Mouse (Mus musculus) liver, embryonic 14.5 days (tissue): ENCODE data around the gene Cass4. TPM values are rescaled to one million over a fixed set of nuclear protein-coding genes. Genes with fewer than 3 reads are reported as not detected.

Source experiments
- ATAC-seq: fragments of 200-750 bp; cut with Nextera tagmentation; 2 replicates; pipeline ENCODE4 v1.8.0; 2017; ENCODE audit warnings: moderate number of reproducible peaks, mild to moderate bottlenecking, moderate library complexity; ENCODE audit not compliant: insufficient read depth
- DNase-seq, 3 experiments: peaks; one replicate each; pipeline ENCODE4 v3.0.0-alpha.2; 2012 to 2013; ENCODE audit warnings: low read depth in 3 of 3, low spot score in 3 of 3
- H3K27ac ChIP-seq: fragments of 300-500 bp; sonication (generic); 2 replicates; pipeline ENCODE4 v1.5.1; 2014; ENCODE audit warnings: moderate library complexity, mild to moderate bottlenecking, control low read depth, inconsistent platforms
- H3K27me3 ChIP-seq: fragments of 300-500 bp; sonication (generic); 2 replicates; pipeline ENCODE4 v1.6.1; 2014; ENCODE audit warnings: mild to moderate bottlenecking, low read length, moderate library complexity; ENCODE audit not compliant: control insufficient read depth, insufficient read depth
- H3K36me3 ChIP-seq: fragments of 300-500 bp; sonication (generic); replicated peaks from 2 replicates; pipeline ENCODE4 v1.6.1; 2014; ENCODE audit warnings: low read depth; ENCODE audit not compliant: control insufficient read depth, insufficient read depth
- H3K4me1 ChIP-seq, 2 experiments: fragments of 200-500 bp in 1 of 2; fragments of 300-500 bp in 1 of 2; sonication (generic) in 1 of 2; replicated peaks; 2 replicates each; pipeline ENCODE4 v1.6.1; 2012 to 2014; ENCODE audit warnings: antibody characterized with exemption in 1 of 2, inconsistent platforms in 1 of 2, low read length in 1 of 2; ENCODE audit not compliant: control insufficient read depth in 2 of 2, insufficient read depth in 2 of 2
- H3K4me2 ChIP-seq: fragments of 300-500 bp; sonication (generic); 2 replicates; pipeline ENCODE4 v1.6.1; 2014; ENCODE audit warnings: low read depth, mild to moderate bottlenecking, control low read depth, moderate library complexity
- H3K4me3 ChIP-seq, 2 experiments: fragments of 200-500 bp in 1 of 2; fragments of 300-500 bp in 1 of 2; sonication (generic) in 1 of 2; 2 replicates each; pipeline ENCODE4 v1.5.1; 2012 to 2014; ENCODE audit warnings: low read depth in 2 of 2, low read length in 2 of 2, mild to moderate bottlenecking in 2 of 2, control low read depth in 1 of 2, inconsistent platforms in 1 of 2, moderate library complexity in 1 of 2; ENCODE audit not compliant: insufficient read depth in 1 of 2
- H3K9ac ChIP-seq: fragments of 300-500 bp; sonication (generic); replicated peaks from 2 replicates; pipeline ENCODE4 v1.6.1; 2014; ENCODE audit warnings: mild to moderate bottlenecking, control low read depth, moderate library complexity
- H3K9me3 ChIP-seq: fragments of 300-500 bp; sonication (generic); 2 replicates; pipeline ENCODE4 v1.6.1; 2016; ENCODE audit warnings: low read length, mixed read lengths; ENCODE audit not compliant: control insufficient read depth
- CTCF ChIP-seq: IDR thresholded peaks from 2 replicates; pipeline ENCODE4 v1.5.1; 2016; ENCODE audit warnings: antibody characterized with exemption, low read depth, control low read depth
- EP300 ChIP-seq: IDR thresholded peaks from 2 replicates; pipeline ENCODE4 v1.6.1; 2016; ENCODE audit warnings: antibody characterized with exemption, low read depth
- WGBS: fragments of 180-500 bp; shearing (Covaris S2); extraction: QIAGEN DNeasy Blood & Tissue Kit; methylation state at CpG from one replicate; pipeline ENCODE4 v1.1.7; 2014; ENCODE audit not compliant: insufficient replicate concordance; 5-methylcytosine and 5-hydroxymethylcytosine counted together
- polyA plus RNA-seq, 2 experiments: library from polyadenylated mRNA; depleted of rRNA in 1 of 2; stranded (reverse) in 1 of 2; unstranded in 1 of 2; fragments of >200 nt; fragmentation: Nextera tagmentation in 1 of 2; extraction: Ambion mirVana in 1 of 2; gene quantifications; 2 replicates each; pipeline versions ENCODE4 v1.2.1 to v1.2.3; 2012 to 2014

Gene Cass4
- polyA plus RNA-seq, 2 experiments, result 0.45 to 0.75 TPM

DNA sequence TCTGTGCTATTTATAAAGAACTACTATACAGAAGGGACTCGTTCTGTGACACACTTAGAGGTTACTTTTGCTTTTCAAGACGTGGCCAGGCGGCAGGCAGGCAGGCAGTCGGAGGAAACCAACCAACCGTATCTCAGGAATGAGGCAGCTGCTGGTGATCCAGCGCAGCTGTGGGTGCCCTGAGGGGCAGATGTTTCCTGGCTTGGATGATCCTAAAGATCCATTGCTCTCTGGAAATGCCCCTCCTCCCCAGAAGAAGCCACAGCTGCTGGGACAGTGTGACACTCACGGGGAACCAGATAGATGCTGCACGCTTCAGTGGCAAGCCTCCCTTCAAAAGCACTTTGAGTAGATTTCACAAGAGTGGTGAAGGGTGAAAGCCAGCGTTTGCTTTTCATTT is 18.9 kb downstream of the Cass4 start:
- Histone ChIP-seq H3K4me2 (no peak overlapping the region), H3K4me3 (no peak overlapping the region), H3K36me3 (no peaks in the 10 kb centered on the region), H3K27me3 (no peaks in the 10 kb centered on the region), H3K4me1 (peaks cover 0 to 14% of the 10 kb centered on the region in 2 experiments; a peak in 2 of 4 replicates), H3K27ac (no peak overlapping the region), H3K9me3 (no peaks in the 10 kb centered on the region), H3K9ac (no peak overlapping the region)
- WGBS, result 10% methylated on average over 9 of the region's 9 CpGs
- ATAC-seq (peak; percentile 34; the same call in 1 of the 2 replicates), DNase-seq (no peak)
- TF ChIP-seq CTCF (no peak), EP300 (no peak)

GRCm38 (mm10) chr2:172413273-172413672 is 19.7 kb downstream of the Cass4 start:
- no peak overlapping the region for H3K4me3 ChIP-seq
- H3K4me1 ChIP-seq, result peaks cover 0 to 14% of the 10 kb centered on the region in 2 experiments; a peak in 2 of 4 replicates
- H3K36me3 ChIP-seq, result no peaks in the 10 kb centered on the region
- H3K4me2 ChIP-seq, result no peak overlapping the region
- ATAC-seq (peak; percentile 26; the same call in 1 of the 2 replicates), DNase-seq (no peak)
- H3K9ac ChIP-seq, result no peak overlapping the region
- WGBS, result 22% methylated on average over 4 of the region's 4 CpGs
- no peaks in the 10 kb centered on the region for H3K9me3 ChIP-seq
- TF ChIP-seq CTCF, result no peak
- no peak for TF ChIP-seq EP300
- H3K27ac ChIP-seq, result no peak overlapping the region
- no peaks in the 10 kb centered on the region for H3K27me3 ChIP-seq

- WGBS, result 37% methylated on average over 5 of the region's 5 CpGs
- Histone ChIP-seq H3K4me2 (no peak overlapping the region), H3K27me3 (no peaks in the 10 kb centered on the region), H3K27ac (no peak overlapping the region), H3K9ac (no peak overlapping the region), H3K36me3 (no peaks in the 10 kb centered on the region), H3K4me3 (no peak overlapping the region), H3K9me3 (no peaks in the 10 kb centered on the region), H3K4me1 (peaks cover 0 to 14% of the 10 kb centered on the region in 2 experiments; a peak in 2 of 4 replicates)
- ATAC-seq, result no peak
- no peak for DNase-seq
- TF ChIP-seq EP300 (no peak), CTCF (no peak)
These were observed 20.3 kb downstream of the Cass4 start for GRCm38 (mm10) chr2:172413894-172414293.

GRCm38 (mm10) chr2:172416218-172416617 is 22.6 kb downstream of the Cass4 start:
- Histone ChIP-seq H3K4me2 (no peak overlapping the region), H3K9me3 (no peaks in the 10 kb centered on the region), H3K4me1 (peaks cover 0 to 14% of the 10 kb centered on the region in 2 experiments; a peak in 2 of 4 replicates), H3K27ac (no peak overlapping the region), H3K27me3 (no peaks in the 10 kb centered on the region), H3K36me3 (no peaks in the 10 kb centered on the region), H3K4me3 (no peak overlapping the region), H3K9ac (no peak overlapping the region)
- TF ChIP-seq CTCF (no peak), EP300 (no peak)
- ATAC-seq (no peak), DNase-seq (no peak)
- WGBS, result 59% methylated on average over 12 of the region's 12 CpGs

DNA sequence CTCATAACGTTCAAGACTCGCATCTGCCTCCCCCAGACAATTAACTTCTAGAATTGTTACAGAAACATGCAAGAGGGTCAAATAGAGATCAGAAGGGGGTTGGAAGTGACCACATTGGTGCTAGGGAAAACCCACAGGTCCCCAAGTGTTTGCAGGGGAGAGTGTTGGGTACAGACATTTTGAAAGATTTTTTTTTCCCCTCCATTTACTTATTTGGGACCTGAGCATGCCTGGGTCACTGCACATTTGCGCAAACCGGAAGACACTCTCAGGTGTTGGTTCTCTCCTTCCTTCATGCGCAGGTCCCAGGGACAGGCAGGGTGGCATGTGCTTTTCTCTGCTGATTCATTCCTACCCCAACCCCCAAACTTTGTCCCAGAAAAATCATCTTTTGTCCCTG is 23.3 kb downstream of the Cass4 start:
- WGBS, result 78% methylated on average over 5 of the region's 5 CpGs
- Histone ChIP-seq H3K4me3 (no peak overlapping the region), H3K27me3 (no peaks in the 10 kb centered on the region), H3K36me3 (no peaks in the 10 kb centered on the region), H3K9ac (no peak overlapping the region), H3K27ac (no peak overlapping the region), H3K4me2 (no peak overlapping the region), H3K4me1 (peaks cover 0 to 14% of the 10 kb centered on the region in 2 experiments; a peak in 2 of 4 replicates), H3K9me3 (no peaks in the 10 kb centered on the region)
- TF ChIP-seq EP300 (no peak), CTCF (no peak)
- ATAC-seq (no peak), DNase-seq (no peak)
